ENCODE assay signal across 8 mouse cellular contexts in the genomic region with DNA sequence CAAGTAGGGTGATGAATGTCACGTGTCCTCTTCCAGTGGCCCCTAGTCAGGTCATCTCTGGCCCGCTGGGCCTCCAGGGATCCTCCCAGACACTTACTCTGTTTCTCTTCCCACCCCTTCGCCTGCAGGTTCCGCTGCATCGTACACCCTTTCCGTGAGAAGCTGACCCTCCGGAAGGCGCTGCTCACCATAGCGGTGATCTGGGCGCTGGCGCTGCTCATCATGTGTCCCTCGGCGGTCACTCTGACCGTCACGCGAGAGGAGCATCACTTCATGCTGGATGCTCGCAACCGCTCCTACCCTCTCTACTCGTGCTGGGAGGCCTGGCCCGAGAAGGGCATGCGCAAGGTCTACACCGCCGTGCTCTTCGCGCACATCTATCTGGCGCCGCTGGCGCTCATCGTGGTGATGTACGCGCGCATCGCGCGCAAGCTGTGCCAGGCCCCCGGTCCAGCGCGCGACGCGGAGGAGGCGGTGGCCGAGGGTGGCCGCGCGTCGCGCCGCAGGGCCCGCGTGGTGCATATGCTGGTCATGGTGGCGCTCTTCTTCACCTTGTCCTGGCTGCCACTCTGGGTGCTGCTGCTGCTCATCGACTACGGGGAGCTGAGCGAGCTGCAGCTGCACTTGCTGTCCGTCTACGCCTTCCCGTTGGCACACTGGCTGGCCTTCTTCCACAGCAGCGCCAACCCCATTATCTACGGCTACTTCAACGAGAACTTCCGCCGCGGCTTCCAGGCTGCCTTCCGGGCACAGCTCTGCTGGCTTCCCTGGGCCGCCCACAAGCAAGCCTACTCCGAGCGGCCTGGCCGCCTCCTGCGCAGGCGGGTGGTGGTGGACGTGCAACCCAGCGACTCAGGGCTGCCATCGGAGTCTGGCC. TPM values are rescaled to one million over a fixed set of nuclear protein-coding genes. Genes with fewer than 3 reads are reported as not detected.
A peak's percentile ranks its signal among the peaks of the same experiment; 100 is the strongest.
DNase-seq lines count a peak whose midpoint lies in the region; ATAC-seq and TF ChIP-seq lines count a peak whose summit lies in the region.

No protein-coding gene starts in this region.

- H3K4me1 ChIP-seq in heart, adult 2 months (ENCODE audit: control insufficient read depth, insufficient read depth, low read length), result peaks cover 12% of the 10 kb centered on the region; the same call in 1 of the 2 replicates
- H3K4me1 ChIP-seq in forebrain, embryonic 10.5 days, result peaks cover 42% of the 10 kb centered on the region
- peaks cover 18% of the 10 kb centered on the region for H3K4me1 ChIP-seq in hindbrain, embryonic 12.5 days
- H3K4me1 ChIP-seq in liver, adult 2 months (ENCODE audit: control insufficient read depth, insufficient read depth, low read length), result peaks cover 2% of the 10 kb centered on the region; the same call in 1 of the 2 replicates
- H3K4me1 ChIP-seq in midbrain, embryonic 16.5 days (ENCODE audit: control insufficient read depth, insufficient read depth, low read length), result peaks cover 4% of the 10 kb centered on the region; the same call in 1 of the 2 replicates

- no peak for TF ChIP-seq CTCF in heart, adult 2 months (IDR thresholded peaks at IDR 0.05)
- no peak for TF ChIP-seq CTCF in liver, adult 2 months (IDR thresholded peaks at IDR 0.05; ENCODE audit: low read depth, low read length)

- no peaks in the 10 kb centered on the region for H3K36me3 ChIP-seq in heart, adult 2 months (ENCODE audit: control insufficient read depth, insufficient read depth, low read length)
- no peaks in the 10 kb centered on the region for H3K36me3 ChIP-seq in forebrain, embryonic 10.5 days (replicated peaks)
- no peaks in the 10 kb centered on the region for H3K36me3 ChIP-seq in hindbrain, embryonic 12.5 days
- no peaks in the 10 kb centered on the region for H3K36me3 ChIP-seq in liver, adult 2 months (ENCODE audit: control insufficient read depth, insufficient read depth, low read length)
- H3K36me3 ChIP-seq in midbrain, embryonic 16.5 days (ENCODE audit: control insufficient read depth, insufficient read depth, low read length), result no peaks in the 10 kb centered on the region

- H3K79me2 ChIP-seq in heart, adult 2 months (replicated peaks; ENCODE audit: control insufficient read depth, insufficient read depth, low read length), result no peaks in the 10 kb centered on the region
- no peaks in the 10 kb centered on the region for H3K79me2 ChIP-seq in liver, adult 2 months (ENCODE audit: control insufficient read depth, insufficient read depth, low read length)

- H3K4me2 ChIP-seq in hindbrain, embryonic 12.5 days (replicated peaks), result peak overlapping the region; percentile 68
- peak overlapping the region; percentile 92 for H3K4me2 ChIP-seq in midbrain, embryonic 16.5 days (ENCODE audit: low read length)

- intact Hi-C loops in heart, adult 2 months (cut with DNase I), result loop anchor here (2.0 kb wide), 1 partner anchor 23 kb away; a partner anchor contains a TSS
- intact Hi-C loops in heart, postnatal 25 days (cut with DNase I), result no loop called here

- WGBS in heart, adult 2 months, result 6% methylated on average over 74 of the region's 74 CpGs
- WGBS in forebrain, embryonic 10.5 days, result 3% methylated on average over 74 of the region's 74 CpGs
- 3% methylated on average over 74 of the region's 74 CpGs for WGBS in hindbrain, embryonic 12.5 days
- 9% methylated on average over 74 of the region's 74 CpGs for WGBS in liver, adult 2 months
- WGBS in midbrain, embryonic 16.5 days, result 3% methylated on average over 74 of the region's 74 CpGs

- H3K27me3 ChIP-seq in heart, adult 2 months (ENCODE audit: control insufficient read depth, insufficient read depth, low read length), result no peaks in the 10 kb centered on the region
- peaks cover 56% of the 10 kb centered on the region for H3K27me3 ChIP-seq in forebrain, embryonic 10.5 days (ENCODE audit: poor library complexity, severe bottlenecking)
- peaks cover 45% of the 10 kb centered on the region for H3K27me3 ChIP-seq in hindbrain, embryonic 12.5 days
- H3K27me3 ChIP-seq in liver, adult 2 months (ENCODE audit: control insufficient read depth, insufficient read depth, low read length), result peaks cover 6% of the 10 kb centered on the region
- peaks cover 6% of the 10 kb centered on the region for H3K27me3 ChIP-seq in midbrain, embryonic 16.5 days (ENCODE audit: control insufficient read depth, insufficient read depth, low read depth, low read length)

- H3K4me3 ChIP-seq in heart, adult 2 months, result peak overlapping the region; percentile 43
- H3K4me3 ChIP-seq in forebrain, embryonic 10.5 days, result peak overlapping the region; percentile 55
- H3K4me3 ChIP-seq in hindbrain, embryonic 12.5 days, result peak overlapping the region; percentile 41
- peak overlapping the region; percentile 27; the same call in 1 of the 2 replicates for H3K4me3 ChIP-seq in liver, adult 2 months (ENCODE audit: insufficient read depth, low read depth, low read length)
- peak overlapping the region; percentile 50 for H3K4me3 ChIP-seq in midbrain, embryonic 16.5 days (ENCODE audit: low read depth, low read length)

- DNase-seq in heart, adult 2 months, result peak; percentile 27 to 44
- no peak for DNase-seq in heart, postnatal 25 days (ENCODE audit: low spot score)
- DNase-seq in R1 (ENCODE audit: low read depth, low spot score), result peak; percentile 44
- DNase-seq in forebrain, embryonic 10.5 days (ENCODE audit: extremely low spot score, low spot score), result peak; percentile 33
- DNase-seq in liver, adult 2 months (ENCODE audit: extremely low read depth, low read depth, low spot score), result no peak

- H3K9me3 ChIP-seq in forebrain, embryonic 10.5 days, result 0 out of 2 replicates have a peak, but pooled peaks cover 4% of the 10 kb centered on the region
- H3K9me3 ChIP-seq in hindbrain, embryonic 12.5 days (replicated peaks), result no peaks in the 10 kb centered on the region
- H3K9me3 ChIP-seq in midbrain, embryonic 16.5 days (replicated peaks; ENCODE audit: control insufficient read depth, low read length, poor library complexity, severe bottlenecking), result no peaks in the 10 kb centered on the region

- TF ChIP-seq POLR2A in heart, adult 2 months (IDR thresholded peaks at IDR 0.05; ENCODE audit: insufficient read depth, low read depth, low read length), result no peak
- no peak for TF ChIP-seq POLR2A in liver, adult 2 months (IDR thresholded peaks at IDR 0.05; ENCODE audit: extremely low read depth, insufficient read depth, low read length)

- peak; percentile 72 for ATAC-seq in hindbrain, embryonic 12.5 days (ENCODE audit: low FRiP score)
- peak; percentile 86 for ATAC-seq in midbrain, embryonic 16.5 days
- no peak for ATAC-seq in monocyte, adult 5-6 weeks (replicated peaks; ENCODE audit: insufficient number of reproducible peaks, low FRiP score, low TSS enrichment, poor library complexity, severe bottlenecking)

- no peak overlapping the region for H3K27ac ChIP-seq in heart, adult 2 months
- H3K27ac ChIP-seq in forebrain, embryonic 10.5 days, result peak overlapping the region; percentile 65
- no peak overlapping the region for H3K27ac ChIP-seq in hindbrain, embryonic 12.5 days
- H3K27ac ChIP-seq in liver, adult 2 months (replicated peaks; ENCODE audit: insufficient read depth, low read depth, low read length), result no peak overlapping the region
- H3K27ac ChIP-seq in midbrain, embryonic 16.5 days (ENCODE audit: low read length), result peak overlapping the region; percentile 64; the same call in 1 of the 2 replicates

- no peak for TF ChIP-seq EP300 in heart, adult 2 months (IDR thresholded peaks at IDR 0.05; ENCODE audit: insufficient read depth, low read depth, low read length)

- H3K9ac ChIP-seq in heart, adult 2 months (ENCODE audit: low read depth, low read length), result 0 out of 2 replicates have a peak overlapping the region, but pooled peaks have one; percentile 17
- H3K9ac ChIP-seq in hindbrain, embryonic 12.5 days, result peak overlapping the region; percentile 50
- H3K9ac ChIP-seq in liver, adult 2 months (ENCODE audit: low read depth, low read length), result no peak overlapping the region
- peak overlapping the region; percentile 69 for H3K9ac ChIP-seq in midbrain, embryonic 16.5 days (ENCODE audit: low read depth, low read length)

RNA-seq across cellular contexts. Expression of a gene that starts 22.7 kb away (rescaled TPM):
- total RNA-seq in heart, adult 2 months (2021), result 10 to 100 TPM; 66.3 to 66.8 TPM
- 33.9 and 41.2 TPM in 2 replicates for polyA plus RNA-seq in heart, adult 2 months (2012; rRNA removed)
- 10 to 100 TPM; 63.9 to 70.1 TPM for total RNA-seq in heart, postnatal 25 days (2021)
- 392 and 395 TPM in 2 replicates for polyA plus RNA-seq in forebrain, embryonic 10.5 days (2016; fragmentation: Nextera tagmentation; extraction: Ambion mirVana)
- polyA plus RNA-seq in hindbrain, embryonic 12.5 days (2016; fragmentation: Nextera tagmentation; extraction: Ambion mirVana), result 193 and 196 TPM in 2 replicates
- 279 and 331 TPM in 2 replicates for total RNA-seq in liver, adult 2 months (2014; rRNA removed)
- 92.3 and 126 TPM in 2 replicates for polyA plus RNA-seq in liver, adult 2 months (2012; rRNA removed)
- polyA plus RNA-seq in midbrain, embryonic 16.5 days (2015; fragmentation: Nextera tagmentation; extraction: Ambion mirVana), result 214 and 221 TPM in 2 replicates
- total RNA-seq in monocyte, adult 5-6 weeks (2017), result 13.3 to 20.4 TPM (median 17.9 TPM) in 3 replicates

RNA-seq across cellular contexts. Expression of a gene that starts 30.3 kb away (rescaled TPM):
- total RNA-seq in heart, adult 2 months (2021), result under 1 TPM in 1 of 2 experiments, not detected in 1; 0.07 TPM
- polyA plus RNA-seq in heart, adult 2 months (2012; rRNA removed), result 0.14 and 0.15 TPM in 2 replicates
- total RNA-seq in heart, postnatal 25 days (2021), result not detected
- polyA plus RNA-seq in forebrain, embryonic 10.5 days (2016; fragmentation: Nextera tagmentation; extraction: Ambion mirVana), result 0.05 and 0.07 TPM in 2 replicates
- polyA plus RNA-seq in hindbrain, embryonic 12.5 days (2016; fragmentation: Nextera tagmentation; extraction: Ambion mirVana), result 0.25 TPM in 2 replicates
- total RNA-seq in liver, adult 2 months (2014; rRNA removed), result not detected in 2 replicates
- polyA plus RNA-seq in liver, adult 2 months (2012; rRNA removed), result not detected in 2 replicates
- 2.3 and 2.8 TPM in 2 replicates for polyA plus RNA-seq in midbrain, embryonic 16.5 days (2015; fragmentation: Nextera tagmentation; extraction: Ambion mirVana)
- total RNA-seq in monocyte, adult 5-6 weeks (2017), result not detected in 3 replicates

RNA-seq across cellular contexts. Expression of a gene that starts 54.5 kb away (rescaled TPM):
- total RNA-seq in heart, adult 2 months (2021), result 100 to 1,000 TPM; 166 to 197 TPM
- 82.7 and 134 TPM in 2 replicates for polyA plus RNA-seq in heart, adult 2 months (2012; rRNA removed)
- 100 to 1,000 TPM; 142 to 152 TPM for total RNA-seq in heart, postnatal 25 days (2021)
- 225 and 226 TPM in 2 replicates for polyA plus RNA-seq in forebrain, embryonic 10.5 days (2016; fragmentation: Nextera tagmentation; extraction: Ambion mirVana)
- polyA plus RNA-seq in hindbrain, embryonic 12.5 days (2016; fragmentation: Nextera tagmentation; extraction: Ambion mirVana), result 234 and 235 TPM in 2 replicates
- 73.0 and 76.2 TPM in 2 replicates for total RNA-seq in liver, adult 2 months (2014; rRNA removed)
- polyA plus RNA-seq in liver, adult 2 months (2012; rRNA removed), result 44.9 and 53.2 TPM in 2 replicates
- 197 and 202 TPM in 2 replicates for polyA plus RNA-seq in midbrain, embryonic 16.5 days (2015; fragmentation: Nextera tagmentation; extraction: Ambion mirVana)
- total RNA-seq in monocyte, adult 5-6 weeks (2017), result 189 to 231 TPM (median 229 TPM) in 3 replicates

Comparison
In these comparisons a context has a peak if more than half of its experiments do, and no peak if none do; other contexts are left out.
1. DNase-seq: peak in heart, adult 2 months (2 of 2), R1 (single experiment) and forebrain, embryonic 10.5 days (single experiment); none in heart, postnatal 25 days (single experiment) and liver, adult 2 months (single experiment).
2. H3K27ac ChIP-seq: peak in forebrain, embryonic 10.5 days (single experiment) and midbrain, embryonic 16.5 days (single experiment); none in heart, adult 2 months (single experiment), hindbrain, embryonic 12.5 days (single experiment) and liver, adult 2 months (single experiment).
3. Peak in every context shown above with its lines, with median percentiles within 50 percentile points of each other: H3K4me3 ChIP-seq.